Mouse (Mus musculus) cerebellum, postnatal 36 days (tissue): ENCODE measurements around the gene Vbp1.

Experiments
- DNase-seq, 2 experiments: peaks; one replicate each; pipeline ENCODE4 v3.0.0; 2021 to 2022; ENCODE audit warnings: mixed read lengths in 2 of 2

Gene Vbp1

GRCm38 (mm10) chrX:75514179-75514972 is at the start of gene Vbp1:
TSS of gene Vbp1 (plus strand) at chrX:75514299.
- peak; percentile 82 to 84 for DNase-seq

GRCm38 (mm10) chrX:75475182-75475644 is 38.9 kb upstream of the Vbp1 start:
- peak; percentile 69 to 72 for DNase-seq

DNA sequence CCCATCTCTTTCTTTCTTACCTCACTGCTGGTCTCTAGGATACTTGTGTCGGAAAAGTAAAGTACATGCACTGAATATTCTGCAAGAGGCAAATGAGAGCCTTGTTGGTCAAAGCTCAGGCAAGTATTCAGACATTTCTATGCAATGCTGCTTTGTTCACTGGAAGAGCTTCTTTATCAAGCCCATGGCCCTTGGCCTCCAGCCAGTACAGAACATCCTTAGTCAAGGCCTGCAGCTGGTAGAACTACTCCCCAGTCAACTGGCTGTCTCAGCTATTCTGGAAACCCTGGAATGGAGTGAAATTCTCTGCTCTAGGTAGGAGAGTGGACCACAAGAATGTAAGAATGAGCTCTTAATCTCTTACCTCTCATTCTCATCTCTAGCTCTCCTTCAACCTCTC is 24.2 kb upstream of the Vbp1 start:
- no peak for DNase-seq

GRCm38 (mm10) chrX:75513787-75514178 is 316 bp upstream of the Vbp1 start:
- DNase-seq: no peak

DNA sequence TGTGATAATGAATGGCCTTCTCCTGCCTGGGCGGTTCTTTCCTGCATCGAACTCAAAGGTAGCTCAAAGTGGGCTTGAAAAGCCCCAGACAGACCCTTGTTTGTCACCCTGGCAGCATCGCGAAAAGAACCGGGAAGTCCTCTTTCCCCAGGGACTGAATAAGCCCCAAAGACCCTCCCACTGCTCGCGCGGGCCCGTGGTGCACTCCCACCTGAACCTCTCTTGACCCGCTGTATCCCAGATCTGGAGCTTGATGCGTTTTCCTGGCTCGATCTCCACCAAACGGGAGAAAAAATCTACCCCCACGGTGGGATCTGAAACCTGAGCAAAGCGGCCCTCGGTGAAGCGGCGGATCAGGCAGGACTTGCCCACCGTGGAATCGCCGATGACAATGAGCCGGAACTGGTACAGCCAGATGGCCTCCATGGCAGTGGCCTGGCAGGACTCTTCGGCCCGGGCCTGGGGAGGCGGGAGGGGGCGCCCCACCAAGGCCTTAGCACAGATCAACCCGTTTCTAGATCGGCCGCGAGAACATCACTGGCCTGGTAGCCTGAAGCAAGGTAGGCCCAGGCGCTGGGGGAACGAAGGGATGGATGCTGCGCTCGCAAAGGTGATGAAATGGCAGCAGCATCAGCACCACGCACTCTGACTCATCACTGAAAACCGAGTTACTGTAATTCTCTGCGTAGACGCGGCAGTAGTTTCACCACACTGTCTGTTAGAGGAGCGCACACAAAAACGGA is 63.7 kb downstream of the Vbp1 start, which contains the start of gene Rab39b:
TSS of gene Rab39b (minus strand) at position 650 of the 743 bp plus-strand sequence.
- DNase-seq: peak; percentile 64 to 72

DNA sequence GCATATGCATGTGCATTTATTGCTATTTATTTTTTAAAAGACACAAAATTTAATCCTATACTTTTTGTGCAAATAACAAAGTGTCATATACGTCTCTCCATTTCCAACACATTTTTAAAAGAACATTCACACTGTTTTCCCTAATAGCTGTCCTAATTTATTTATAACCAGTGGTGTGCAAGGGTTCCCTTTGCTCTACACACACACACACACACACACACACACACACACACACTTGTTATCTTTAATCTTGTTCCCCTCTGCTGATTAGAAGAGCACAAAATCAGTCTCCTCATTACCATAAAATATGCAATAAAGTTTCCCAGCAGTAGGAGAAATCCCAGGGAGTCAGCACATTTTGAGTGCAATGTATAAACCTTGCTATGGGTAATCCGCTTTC is 64.4 kb downstream of the Vbp1 start:
- no peak for DNase-seq
